Mouse (Mus musculus) adrenal gland, postnatal 0 days (tissue): ENCODE data around the gene Olfr10. TPM values are rescaled to one million over a fixed set of nuclear protein-coding genes. Genes with fewer than 3 reads are reported as not detected.

ENCODE experiments used
- polyA plus RNA-seq: library from polyadenylated mRNA; unstranded; fragments of >200 nt; fragmentation: Nextera tagmentation; extraction: Ambion mirVana; gene quantifications from 2 replicates; pipeline ENCODE4 v1.2.1, GENCODE M21; 2015

The Olfr10 gene
- not detected in 2 replicates for polyA plus RNA-seq

DNA sequence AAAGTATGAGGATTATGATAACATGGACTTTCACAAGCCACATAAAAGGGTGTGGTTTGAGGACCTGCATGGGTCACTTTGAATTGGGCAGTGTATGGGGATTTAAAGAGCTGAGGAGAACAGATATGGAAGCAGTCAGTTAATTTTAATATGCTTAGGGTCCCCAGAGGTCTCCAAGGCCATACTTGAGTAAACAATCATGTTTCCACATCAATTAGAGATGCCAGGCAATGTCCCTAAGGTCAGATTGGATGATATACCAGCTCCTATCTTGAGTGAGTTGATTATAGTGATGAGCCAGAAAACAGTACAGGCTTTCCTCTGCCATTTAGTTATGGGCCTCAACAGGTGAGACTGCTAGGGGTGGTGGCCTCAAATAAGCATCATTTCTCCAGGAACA, at the start of gene Olfr10:
Gene Olfr10, plus strand, starts transcription at position 301 of the 400 bp plus-strand sequence.

DNA sequence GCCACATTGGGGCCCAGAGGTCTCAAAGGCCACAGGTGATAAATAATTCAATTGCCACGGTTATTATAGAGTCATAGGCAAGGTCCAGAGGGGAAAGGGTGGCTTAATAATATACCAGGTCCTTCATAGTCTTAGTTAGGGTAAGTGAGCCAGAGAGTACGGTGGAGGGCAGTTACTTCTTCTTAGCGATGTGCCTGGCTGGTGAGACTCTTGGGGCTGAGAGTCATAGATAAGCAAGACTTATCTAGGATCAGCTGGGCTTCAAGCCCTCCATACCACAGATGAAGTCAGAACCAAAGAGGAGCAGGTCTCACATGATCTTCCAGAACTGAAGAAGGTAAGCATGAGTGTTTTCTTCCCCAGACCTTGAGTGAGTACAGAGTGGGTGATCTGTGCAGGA, 26.3 kb upstream of the Olfr10 start, which contains the start of gene Olfr1393:
Gene Olfr1393, plus strand, starts transcription at position 83 of the 400 bp plus-strand sequence.

DNA sequence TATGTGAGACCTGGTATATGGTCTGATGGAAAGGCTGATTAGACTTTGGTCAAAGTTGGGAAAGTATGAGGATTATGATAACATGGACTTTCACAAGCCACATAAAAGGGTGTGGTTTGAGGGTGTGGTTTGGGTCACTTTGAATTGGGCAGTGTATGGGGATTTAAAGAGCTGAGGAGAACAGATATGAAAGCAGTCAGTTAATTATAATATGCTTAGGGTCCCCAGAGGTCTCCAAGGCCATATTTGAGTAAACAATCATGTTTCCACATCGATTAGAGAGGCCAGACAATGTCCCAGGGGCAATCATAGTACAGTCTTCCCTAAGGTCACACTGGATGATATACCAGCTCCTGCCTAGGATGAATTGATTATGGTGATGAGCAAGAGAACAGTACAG, 19.6 kb upstream of the Olfr10 start, which contains the start of gene Olfr1392:
Gene Olfr1392, plus strand, starts transcription at position 301 of the 400 bp plus-strand sequence.

DNA sequence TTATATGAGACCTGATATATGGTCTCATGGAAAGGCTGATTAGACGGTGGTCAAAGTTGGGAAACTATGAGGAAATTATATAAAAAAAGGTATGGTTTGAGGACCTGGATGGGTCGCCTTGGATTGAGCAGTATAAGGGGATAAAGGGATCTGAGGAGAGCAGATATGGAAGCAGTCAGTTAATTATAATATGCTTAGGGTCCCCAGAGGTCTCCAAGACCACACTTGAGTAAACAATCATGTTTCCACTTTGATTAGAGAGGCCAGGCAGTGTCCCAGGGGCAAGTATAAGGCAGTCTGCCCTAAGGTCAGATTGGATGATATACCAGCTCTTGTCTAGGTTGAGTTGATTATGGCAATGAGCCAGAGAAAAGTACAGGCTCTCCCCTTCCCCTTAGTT, 17.9 kb downstream of the Olfr10 start, which contains the start of gene Olfr1391:
Gene Olfr1391, plus strand, starts transcription at position 301 of the 400 bp plus-strand sequence.

DNA sequence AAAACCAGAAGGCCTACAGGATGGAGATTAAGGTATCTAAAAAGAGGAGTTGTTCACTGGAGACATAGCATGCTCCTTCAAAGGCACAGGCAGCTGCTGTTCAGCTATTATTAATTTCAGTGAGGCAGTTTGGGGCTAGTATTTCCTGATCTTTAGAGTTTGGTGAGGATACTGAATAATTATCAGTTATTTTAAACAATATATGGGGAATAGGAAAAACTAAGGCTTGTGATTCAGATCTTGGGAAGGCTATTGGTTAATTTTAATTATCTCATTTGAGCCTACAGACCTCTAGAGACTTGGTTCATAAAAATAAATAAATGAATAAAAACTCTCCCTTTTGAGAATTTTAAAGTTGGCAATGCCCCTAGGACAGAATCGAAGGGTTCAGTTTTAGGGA, 30.3 kb downstream of the Olfr10 start, which contains the start of gene Olfr1390:
Gene Olfr1390, plus strand, starts transcription at position 301 of the 400 bp plus-strand sequence.

Other genes starting within 250 kb of the Olfr10 start
- 2.5 and 3.0 TPM in 2 replicates for gene Tgtp2, start 240.5 kb upstream of the Olfr10 start, polyA plus RNA-seq
- 8.3 and 10.9 TPM in 2 replicates for gene Ifi47, start 228.2 kb upstream of the Olfr10 start, polyA plus RNA-seq
- gene Olfr1396, start 189.9 kb upstream of the Olfr10 start, polyA plus RNA-seq: 0.08 TPM in 1 of 2 replicates, not detected in the other
- not detected in 2 replicates for gene Olfr1395, start 162.5 kb upstream of the Olfr10 start, polyA plus RNA-seq
- gene Olfr1394, start 150.4 kb upstream of the Olfr10 start, polyA plus RNA-seq: not detected in 2 replicates
- 1.8 and 5.9 TPM in 2 replicates for gene Btnl9, start 117.6 kb upstream of the Olfr10 start, polyA plus RNA-seq
- 13.7 and 19.6 TPM in 2 replicates for gene Zfp62, start 101.4 kb upstream of the Olfr10 start, polyA plus RNA-seq
- gene Mgat1, start 60.5 kb upstream of the Olfr10 start, polyA plus RNA-seq: 46.9 and 73.3 TPM in 2 replicates
- gene Olfr1393, start 26.4 kb upstream of the Olfr10 start, polyA plus RNA-seq: 0.13 TPM in 1 of 2 replicates, not detected in the other
- gene Olfr1392, start 19.5 kb upstream of the Olfr10 start, polyA plus RNA-seq: 0.04 TPM in 1 of 2 replicates, not detected in the other
- gene Olfr1391, start 18.0 kb downstream of the Olfr10 start, polyA plus RNA-seq: not detected in 2 replicates
- gene Olfr1390, start 30.4 kb downstream of the Olfr10 start, polyA plus RNA-seq: not detected in 2 replicates
- not detected in 2 replicates for gene Olfr1389, start 118.3 kb downstream of the Olfr10 start, polyA plus RNA-seq
- not detected in 2 replicates for gene Olfr1388, start 131.9 kb downstream of the Olfr10 start, polyA plus RNA-seq
- gene Olfr1387, start 150.6 kb downstream of the Olfr10 start, polyA plus RNA-seq: not detected in 2 replicates
- not detected in 2 replicates for gene Olfr1386, start 160.3 kb downstream of the Olfr10 start, polyA plus RNA-seq
- gene Olfr1385, start 184.3 kb downstream of the Olfr10 start, polyA plus RNA-seq: not detected in 2 replicates
- gene Olfr1384, start 202.0 kb downstream of the Olfr10 start, polyA plus RNA-seq: not detected in 2 replicates
- gene Olfr1383, start 214.9 kb downstream of the Olfr10 start, polyA plus RNA-seq: not detected in 2 replicates
- not detected in 2 replicates for gene Olfr1382, start 223.5 kb downstream of the Olfr10 start, polyA plus RNA-seq
- not detected in 2 replicates for gene Olfr1381, start 238.7 kb downstream of the Olfr10 start, polyA plus RNA-seq